Mouse (Mus musculus) heart, embryonic 16.5 days (tissue): ENCODE measurements around the gene Hist1h3g. TPM values are rescaled to one million over a fixed set of nuclear protein-coding genes. Genes with fewer than 3 reads are reported as not detected.
"Not testable (repeated sequence)": the region's sequence is repeated elsewhere in the genome, so short reads cannot be mapped to it uniquely, and the experiment has no call there.

Experiments
- ATAC-seq: fragments of 200-750 bp; cut with Nextera tagmentation; replicated peaks from 2 replicates; pipeline ENCODE4 v1.8.0; 2017; ENCODE audit warnings: moderate number of reproducible peaks; ENCODE audit not compliant: insufficient read depth, low FRiP score; ENCODE audit errors: extremely low read depth
- H3K27ac ChIP-seq: fragments of 300-500 bp; sonication (generic); 2 replicates; pipeline ENCODE4 v1.5.1; 2014; ENCODE audit warnings: mild to moderate bottlenecking, low read length, control low read depth, moderate library complexity
- H3K27me3 ChIP-seq: fragments of 300-500 bp; sonication (generic); 2 replicates; pipeline ENCODE4 v1.6.1; 2014; ENCODE audit warnings: low read length, mixed read lengths; ENCODE audit not compliant: control insufficient read depth, insufficient read depth
- H3K36me3 ChIP-seq: fragments of 300-500 bp; sonication (generic); 2 replicates; pipeline ENCODE4 v1.6.1; 2014; ENCODE audit not compliant: control insufficient read depth, insufficient read depth
- H3K4me1 ChIP-seq: fragments of 300-500 bp; sonication (generic); 2 replicates; pipeline ENCODE4 v1.6.1; 2014; ENCODE audit warnings: low read length, mixed read lengths; ENCODE audit not compliant: control insufficient read depth, insufficient read depth
- H3K4me2 ChIP-seq: fragments of 300-500 bp; sonication (generic); 2 replicates; pipeline ENCODE4 v1.6.1; 2014; ENCODE audit warnings: low read depth, mild to moderate bottlenecking, control low read depth, low read length
- H3K4me3 ChIP-seq: fragments of 300-500 bp; sonication (generic); 2 replicates; pipeline ENCODE4 v1.5.1; 2014; ENCODE audit warnings: mild to moderate bottlenecking, control low read depth, low read length
- H3K9ac ChIP-seq: fragments of 300-500 bp; sonication (generic); 2 replicates; pipeline ENCODE4 v1.6.1; 2014; ENCODE audit warnings: low read length, control low read depth
- H3K9me3 ChIP-seq: fragments of 300-500 bp; sonication (generic); replicated peaks from 2 replicates; pipeline ENCODE4 v1.6.1; 2016; ENCODE audit warnings: low read length; ENCODE audit not compliant: control insufficient read depth
- whole genome bisulfite sequencing: fragments of 180-500 bp; shearing (Covaris S2); extraction: QIAGEN DNeasy Blood & Tissue Kit; methylation state at CpG from one replicate; pipeline ENCODE4 v1.1.7; 2014; 5-methylcytosine and 5-hydroxymethylcytosine counted together
- polyA plus RNA-seq: library from polyadenylated mRNA; unstranded; fragments of >200 nt; fragmentation: Nextera tagmentation; extraction: Ambion mirVana; gene quantifications from 2 replicates; pipeline ENCODE4 v1.2.1, GENCODE M21; 2015

Hist1h3g gene
- polyA plus RNA-seq, 1 experiment from 2014 or later: 2.2 TPM

DNA sequence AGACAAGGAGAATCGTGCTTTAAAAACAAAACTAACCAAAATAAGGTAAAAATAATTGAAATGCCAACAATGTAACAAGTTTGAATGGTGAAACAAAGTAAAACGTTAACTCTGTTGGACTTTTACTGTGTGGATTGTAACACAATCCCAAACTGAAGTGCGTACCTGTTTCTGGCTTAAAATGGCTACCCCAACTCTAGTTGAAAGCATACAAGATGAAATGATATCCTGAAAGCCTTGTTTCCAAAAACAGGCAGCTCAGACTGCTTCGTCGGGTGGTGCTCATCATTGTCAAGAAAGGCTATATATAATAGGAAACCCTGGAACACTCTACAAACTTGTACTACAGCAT lies 26.3 kb downstream of the Hist1h3g start:
- Histone ChIP-seq H3K9ac (peak overlapping the region; percentile 74; the same call in 1 of the 2 replicates), H3K4me3 (peak overlapping the region; percentile 56), H3K4me2 (peak overlapping the region; percentile 91), H3K27ac (peak overlapping the region; percentile 98)
- H3K36me3 ChIP-seq, H3K4me1 ChIP-seq, ATAC-seq, H3K9me3 ChIP-seq, H3K27me3 ChIP-seq: not testable (repeated sequence)
- 0% methylated on average over 2 of the region's 5 CpGs for WGBS

DNA sequence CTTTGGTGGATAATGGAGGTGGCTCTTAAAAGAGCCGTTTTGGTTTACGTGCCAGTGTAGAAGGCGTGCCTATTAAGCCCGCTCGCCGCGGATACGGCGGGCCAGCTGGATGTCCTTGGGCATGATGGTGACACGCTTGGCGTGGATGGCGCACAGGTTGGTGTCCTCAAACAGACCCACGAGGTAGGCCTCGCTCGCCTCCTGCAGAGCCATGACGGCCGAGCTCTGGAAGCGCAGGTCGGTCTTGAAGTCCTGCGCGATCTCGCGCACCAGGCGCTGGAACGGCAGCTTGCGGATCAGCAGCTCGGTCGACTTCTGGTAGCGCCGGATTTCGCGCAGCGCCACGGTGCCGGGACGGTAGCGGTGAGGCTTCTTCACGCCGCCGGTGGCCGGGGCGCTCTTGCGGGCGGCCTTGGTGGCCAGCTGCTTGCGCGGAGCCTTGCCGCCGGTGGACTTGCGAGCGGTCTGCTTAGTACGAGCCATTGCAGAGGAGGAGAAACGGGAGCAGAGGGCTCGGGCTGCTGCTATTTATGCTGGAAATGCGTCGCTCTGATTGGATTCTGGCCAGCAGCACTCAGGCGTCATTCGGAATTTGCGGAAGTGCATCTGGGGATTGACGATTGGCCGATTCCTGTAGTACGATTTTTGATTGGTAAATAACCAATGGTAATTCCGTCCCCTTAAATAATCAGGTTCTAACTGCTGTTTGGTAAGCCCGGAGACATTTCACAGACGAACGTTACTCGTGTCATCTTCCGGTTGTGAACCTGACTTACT lies 26.8 kb downstream of the Hist1h3g start, which contains the start of gene Hist1h3e:
Gene Hist1h3e, minus strand, starts transcription at position 487 of the 777 bp plus-strand sequence.
- WGBS: 0% methylated on average over 52 of the region's 67 CpGs
- H3K36me3 ChIP-seq, H3K9me3 ChIP-seq, H3K4me1 ChIP-seq, H3K27me3 ChIP-seq: not testable (repeated sequence)
- H3K9ac ChIP-seq: peak within 1 kb of the TSS; percentile 74
- ATAC-seq: peak; percentile 90
- peak within 1 kb of the TSS; percentile 56 for H3K4me3 ChIP-seq
- H3K27ac ChIP-seq: peak within 1 kb of the TSS; percentile 98
- peak within 1 kb of the TSS; percentile 91 for H3K4me2 ChIP-seq

DNA sequence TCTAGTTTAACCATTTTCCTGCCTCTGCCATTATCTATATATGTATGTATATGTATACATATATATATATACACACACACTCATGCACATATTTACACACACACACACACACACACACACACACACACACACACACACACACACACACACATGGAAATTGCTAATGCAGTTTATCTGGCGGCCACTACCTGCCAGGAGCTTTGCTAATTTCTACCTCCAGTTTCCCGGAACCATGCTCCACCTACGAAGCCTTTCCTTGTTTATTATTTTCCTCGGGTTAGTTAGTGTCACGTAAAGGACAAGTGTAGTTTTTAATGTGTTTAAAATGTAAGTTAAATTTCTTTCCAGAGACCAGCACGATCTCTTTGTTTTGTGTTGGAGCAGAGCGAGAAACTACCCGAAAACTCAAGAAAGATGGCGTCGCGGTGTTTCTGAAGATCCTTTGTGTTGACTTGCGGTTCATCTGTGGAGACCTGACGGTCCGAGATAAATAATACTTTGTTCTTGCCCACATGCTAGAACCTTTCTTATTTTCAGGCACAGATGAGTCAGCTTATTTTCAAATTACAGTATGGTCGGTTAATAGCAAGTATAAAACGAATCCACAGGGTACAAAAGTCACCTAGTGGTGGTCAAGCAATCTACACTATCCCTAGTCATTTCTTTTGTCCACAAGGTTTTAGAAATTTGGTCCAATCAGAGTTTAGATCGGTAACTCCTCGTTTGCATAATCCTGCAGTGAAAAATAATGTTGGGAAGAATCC lies 27.7 kb downstream of the Hist1h3g start:
- Histone ChIP-seq H3K9me3 (no peaks in the 10 kb centered on the region), H3K36me3 (no peaks in the 10 kb centered on the region), H3K4me1 (no peaks in the 10 kb centered on the region), H3K9ac (peak overlapping the region; percentile 71), H3K4me2 (peak overlapping the region; percentile 91), H3K27me3 (no peaks in the 10 kb centered on the region), H3K4me3 (peak overlapping the region; percentile 56), H3K27ac (peak overlapping the region; percentile 98)
- peak; percentile 49; the same call in 1 of the 2 replicates for ATAC-seq
- 2% methylated on average over 18 of the region's 18 CpGs for WGBS

DNA sequence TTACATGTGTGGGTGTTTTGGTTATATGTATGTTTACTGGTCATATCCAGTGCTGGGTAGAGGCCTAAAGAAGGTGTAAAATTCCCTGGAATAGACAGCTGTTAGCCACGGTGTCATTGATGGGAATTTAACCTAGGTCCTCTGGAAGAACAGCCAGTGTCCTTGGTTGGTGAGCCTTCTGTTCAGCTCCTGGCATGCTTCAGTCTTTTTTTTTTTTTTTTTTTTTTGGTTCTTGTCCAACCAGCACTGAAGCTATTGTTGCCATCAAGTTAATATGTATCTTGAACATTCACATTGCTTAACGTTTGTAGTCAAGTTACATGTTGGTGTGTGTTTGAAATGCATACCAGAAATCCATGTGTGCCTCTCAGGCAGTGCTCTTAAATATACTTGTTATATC lies 29.3 kb downstream of the Hist1h3g start:
- Histone ChIP-seq H3K9me3 (no peaks in the 10 kb centered on the region), H3K36me3 (no peaks in the 10 kb centered on the region), H3K4me2 (no peak overlapping the region), H3K9ac (no peak overlapping the region), H3K27ac (no peak overlapping the region), H3K4me3 (no peak overlapping the region), H3K27me3 (no peaks in the 10 kb centered on the region), H3K4me1 (no peaks in the 10 kb centered on the region)
- 83% methylated on average over 2 of the region's 2 CpGs for WGBS
- ATAC-seq: no peak

DNA sequence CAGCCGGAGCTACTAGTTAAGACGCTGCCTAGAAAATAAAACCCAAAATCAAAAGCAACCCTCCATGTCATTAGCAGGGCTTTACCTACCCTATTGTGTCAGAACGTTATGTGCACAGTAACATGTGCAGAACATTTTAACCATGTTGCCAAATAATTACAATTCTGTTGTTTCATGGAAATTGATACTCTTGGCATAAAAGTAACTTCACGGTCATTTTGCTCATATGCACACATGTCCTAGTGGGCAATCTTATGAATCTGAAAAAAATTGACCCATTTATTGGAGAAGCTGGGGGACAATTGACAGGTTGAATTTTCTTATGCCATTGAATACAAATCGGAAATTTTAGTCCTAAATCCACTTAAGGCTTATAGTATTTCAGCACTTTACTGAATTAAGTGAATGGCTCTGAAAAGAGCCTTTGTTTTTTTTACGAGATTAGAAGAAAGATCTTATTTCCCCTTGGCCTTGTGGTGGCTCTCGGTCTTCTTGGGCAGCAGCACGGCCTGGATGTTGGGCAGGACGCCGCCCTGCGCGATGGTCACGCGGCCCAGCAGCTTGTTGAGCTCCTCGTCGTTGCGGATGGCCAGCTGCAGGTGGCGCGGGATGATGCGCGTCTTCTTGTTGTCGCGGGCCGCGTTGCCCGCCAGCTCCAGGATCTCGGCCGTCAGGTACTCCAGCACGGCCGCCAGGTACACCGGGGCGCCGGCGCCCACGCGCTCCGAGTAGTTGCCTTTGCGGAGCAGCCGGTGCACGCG lies 35.2 kb downstream of the Hist1h3g start:
- ATAC-seq: peak; percentile 3; the same call in 1 of the 2 replicates
- Histone ChIP-seq H3K9ac (peak overlapping the region; percentile 68), H3K4me1 (peaks cover 18% of the 10 kb centered on the region), H3K4me3 (peak overlapping the region; percentile 59), H3K27ac (peak overlapping the region; percentile 96), H3K4me2 (peak overlapping the region; percentile 77)
- H3K27me3 ChIP-seq, H3K9me3 ChIP-seq, H3K36me3 ChIP-seq: not testable (repeated sequence)
- 4% methylated on average over 19 of the region's 41 CpGs for WGBS

DNA sequence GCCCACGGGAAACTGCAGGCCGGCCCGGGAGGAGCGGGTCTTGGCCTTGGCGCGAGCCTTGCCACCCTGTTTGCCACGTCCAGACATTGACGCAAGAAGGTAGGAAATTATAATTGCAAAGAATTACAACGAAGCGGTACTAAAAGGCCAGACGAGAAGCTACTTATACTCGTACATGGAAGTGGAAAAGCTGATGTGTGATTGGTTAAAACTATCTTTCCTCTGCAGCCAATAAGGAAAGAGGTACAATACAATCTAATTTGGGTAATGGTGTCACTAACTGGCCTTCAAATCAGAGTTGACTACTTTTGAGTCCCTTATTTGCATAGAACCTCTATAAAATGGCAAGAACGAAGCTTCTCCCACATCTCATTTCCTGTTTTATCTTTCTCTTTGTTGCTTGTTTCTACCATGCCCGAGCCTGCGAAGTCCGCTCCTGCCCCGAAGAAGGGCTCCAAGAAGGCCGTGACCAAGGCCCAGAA lies 35.8 kb downstream of the Hist1h3g start, which contains the start of the genes Hist1h2ae and Hist1h2bg:
Gene Hist1h2ae, minus strand, starts transcription at position 199 of the 482 bp plus-strand sequence.
Gene Hist1h2bg, plus strand, starts transcription at position 375 of the 482 bp plus-strand sequence.
- H3K27me3 ChIP-seq: no peaks in the 10 kb centered on the region
- no peaks in the 10 kb centered on the region for H3K9me3 ChIP-seq
- H3K4me3 ChIP-seq: peak within 1 kb of the TSS; percentile 59
- H3K36me3 ChIP-seq: no peaks in the 10 kb centered on the region
- ATAC-seq: peak; percentile 87
- H3K4me1 ChIP-seq: peaks cover 18% of the 10 kb centered on the region
- WGBS: 1% methylated on average over 18 of the region's 18 CpGs
- peak within 1 kb of the TSS; percentile 96 for H3K27ac ChIP-seq
- peak within 1 kb of the TSS; percentile 77 for H3K4me2 ChIP-seq
- H3K9ac ChIP-seq: peak within 1 kb of the TSS; percentile 76

DNA sequence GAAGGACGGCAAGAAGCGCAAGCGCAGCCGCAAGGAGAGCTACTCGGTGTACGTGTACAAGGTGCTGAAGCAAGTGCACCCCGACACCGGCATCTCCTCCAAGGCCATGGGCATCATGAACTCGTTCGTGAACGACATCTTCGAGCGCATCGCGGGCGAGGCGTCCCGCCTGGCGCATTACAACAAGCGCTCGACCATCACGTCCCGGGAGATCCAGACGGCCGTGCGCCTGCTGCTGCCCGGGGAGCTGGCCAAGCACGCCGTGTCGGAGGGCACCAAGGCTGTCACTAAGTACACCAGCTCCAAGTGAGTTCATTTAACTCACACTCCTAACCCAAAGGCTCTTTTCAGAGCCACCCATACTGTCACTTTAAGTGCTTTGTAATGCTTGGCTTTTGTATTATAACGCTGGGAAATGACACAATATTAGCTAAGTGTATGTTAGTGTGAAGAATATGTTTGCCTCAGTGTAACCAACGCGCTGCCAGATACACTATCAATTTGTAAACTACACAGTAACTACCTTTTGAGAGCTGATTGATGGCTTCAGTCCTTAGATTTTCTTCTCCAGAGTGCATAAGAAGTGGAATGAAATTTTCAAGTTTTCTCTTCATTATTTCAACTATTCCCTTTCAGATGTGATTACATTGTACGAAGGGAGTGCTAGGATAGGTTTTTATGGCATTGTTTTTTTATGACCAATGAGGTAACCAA lies 36.4 kb downstream of the Hist1h3g start:
- H3K27me3 ChIP-seq, ATAC-seq, H3K9me3 ChIP-seq, H3K36me3 ChIP-seq: not testable (repeated sequence)
- WGBS: under 1% methylated on average over 10 of the region's 34 CpGs
- peak overlapping the region; percentile 96 for H3K27ac ChIP-seq
- peak overlapping the region; percentile 76 for H3K9ac ChIP-seq
- H3K4me2 ChIP-seq: peak overlapping the region; percentile 77
- peaks cover 23% of the 10 kb centered on the region for H3K4me1 ChIP-seq
- peak overlapping the region; percentile 59 for H3K4me3 ChIP-seq
